Mouse (Mus musculus): Measurements from ENCODE around the gene Clec5a. TPM values are rescaled to one million over a fixed set of nuclear protein-coding genes. Genes with fewer than 3 reads are reported as not detected.

The Clec5a gene
- polyA plus RNA-seq, 1 experiment: not detected

Other genes starting within 250 kb of the Clec5a start
- 0.82 TPM for gene E330009J07Rik, start 149.7 kb downstream of the Clec5a start, polyA plus RNA-seq (2012; fragmentation: generic; extraction: Trizol)
- not detected for gene Wee2, start 146.7 kb downstream of the Clec5a start, polyA plus RNA-seq (2012; fragmentation: generic; extraction: Trizol)
- 40.5 TPM for gene Ssbp1, start 114.5 kb downstream of the Clec5a start, polyA plus RNA-seq (2012; fragmentation: generic; extraction: Trizol)
- not detected for gene Tas2r137, start 94.6 kb downstream of the Clec5a start, polyA plus RNA-seq (2012; fragmentation: generic; extraction: Trizol)
- gene Tas2r108, start 92.3 kb downstream of the Clec5a start, polyA plus RNA-seq (2012; fragmentation: generic; extraction: Trizol): not detected
- not detected for gene Prss37, start 66.3 kb downstream of the Clec5a start, polyA plus RNA-seq (2012; fragmentation: generic; extraction: Trizol)
- gene Olfr461, start 30.8 kb downstream of the Clec5a start, polyA plus RNA-seq (2012; fragmentation: generic; extraction: Trizol): not detected
- not detected for gene Olfr460, start 16.3 kb downstream of the Clec5a start, polyA plus RNA-seq (2012; fragmentation: generic; extraction: Trizol)
- gene Tas2r138, start 27.5 kb upstream of the Clec5a start, polyA plus RNA-seq (2012; fragmentation: generic; extraction: Trizol): not detected
- gene Mgam, start 43.0 kb upstream of the Clec5a start, polyA plus RNA-seq (2012; fragmentation: generic; extraction: Trizol): 0.54 TPM